Mouse (Mus musculus) hindbrain, embryonic 16.5 days (tissue): ENCODE data around the gene Fkbpl. TPM values are rescaled to one million over a fixed set of nuclear protein-coding genes. Genes with fewer than 3 reads are reported as not detected.

Experiments
- ATAC-seq: fragments of 200-750 bp; cut with Nextera tagmentation; 2 replicates; pipeline ENCODE4 v1.8.0; 2017; ENCODE audit warnings: moderate TSS enrichment, moderate library complexity
- H3K27ac ChIP-seq: fragments of 300-500 bp; sonication (generic); 2 replicates; pipeline ENCODE4 v1.5.1; 2014; ENCODE audit warnings: low read depth, mild to moderate bottlenecking, control low read depth, low read length, moderate library complexity
- H3K27me3 ChIP-seq: fragments of 300-500 bp; sonication (generic); replicated peaks from 2 replicates; pipeline ENCODE4 v1.6.1; 2014; ENCODE audit warnings: low read length; ENCODE audit not compliant: control insufficient read depth, insufficient read depth
- H3K36me3 ChIP-seq: fragments of 300-500 bp; sonication (generic); 2 replicates; pipeline ENCODE4 v1.6.1; 2014; ENCODE audit warnings: mild to moderate bottlenecking, low read length, moderate library complexity, mixed read lengths; ENCODE audit not compliant: control insufficient read depth, insufficient read depth
- H3K4me1 ChIP-seq: fragments of 300-500 bp; sonication (generic); 2 replicates; pipeline ENCODE4 v1.6.1; 2014; ENCODE audit warnings: low read depth, low read length; ENCODE audit not compliant: control insufficient read depth, insufficient read depth
- H3K4me2 ChIP-seq: fragments of 300-500 bp; sonication (generic); 2 replicates; pipeline ENCODE4 v1.6.1; 2014; ENCODE audit warnings: mild to moderate bottlenecking, low read length, control low read depth, moderate library complexity
- H3K4me3 ChIP-seq: fragments of 300-500 bp; sonication (generic); 2 replicates; pipeline ENCODE4 v1.5.1; 2014; ENCODE audit warnings: mild to moderate bottlenecking, low read length, control low read depth, moderate library complexity
- H3K9ac ChIP-seq: fragments of 300-500 bp; sonication (generic); 2 replicates; pipeline ENCODE4 v1.6.1; 2014; ENCODE audit warnings: low read depth, mild to moderate bottlenecking, control low read depth, low read length, moderate library complexity
- H3K9me3 ChIP-seq: fragments of 300-500 bp; sonication (generic); 2 replicates; pipeline ENCODE4 v1.6.1; 2014; ENCODE audit warnings: mild to moderate bottlenecking, low read length, moderate library complexity; ENCODE audit not compliant: control insufficient read depth
- WGBS: fragments of 180-500 bp; shearing (Covaris S2); extraction: QIAGEN DNeasy Blood & Tissue Kit; methylation state at CpG from one replicate; pipeline ENCODE4 v1.1.7; 2014; 5-methylcytosine and 5-hydroxymethylcytosine counted together
- polyA plus RNA-seq: library from polyadenylated mRNA; unstranded; fragments of >200 nt; fragmentation: Nextera tagmentation; extraction: Ambion mirVana; gene quantifications from 2 replicates; pipeline ENCODE4 v1.2.1, GENCODE M21; 2015

The Fkbpl gene
- polyA plus RNA-seq, 1 experiment from 2014 or later: 17.0 TPM

DNA sequence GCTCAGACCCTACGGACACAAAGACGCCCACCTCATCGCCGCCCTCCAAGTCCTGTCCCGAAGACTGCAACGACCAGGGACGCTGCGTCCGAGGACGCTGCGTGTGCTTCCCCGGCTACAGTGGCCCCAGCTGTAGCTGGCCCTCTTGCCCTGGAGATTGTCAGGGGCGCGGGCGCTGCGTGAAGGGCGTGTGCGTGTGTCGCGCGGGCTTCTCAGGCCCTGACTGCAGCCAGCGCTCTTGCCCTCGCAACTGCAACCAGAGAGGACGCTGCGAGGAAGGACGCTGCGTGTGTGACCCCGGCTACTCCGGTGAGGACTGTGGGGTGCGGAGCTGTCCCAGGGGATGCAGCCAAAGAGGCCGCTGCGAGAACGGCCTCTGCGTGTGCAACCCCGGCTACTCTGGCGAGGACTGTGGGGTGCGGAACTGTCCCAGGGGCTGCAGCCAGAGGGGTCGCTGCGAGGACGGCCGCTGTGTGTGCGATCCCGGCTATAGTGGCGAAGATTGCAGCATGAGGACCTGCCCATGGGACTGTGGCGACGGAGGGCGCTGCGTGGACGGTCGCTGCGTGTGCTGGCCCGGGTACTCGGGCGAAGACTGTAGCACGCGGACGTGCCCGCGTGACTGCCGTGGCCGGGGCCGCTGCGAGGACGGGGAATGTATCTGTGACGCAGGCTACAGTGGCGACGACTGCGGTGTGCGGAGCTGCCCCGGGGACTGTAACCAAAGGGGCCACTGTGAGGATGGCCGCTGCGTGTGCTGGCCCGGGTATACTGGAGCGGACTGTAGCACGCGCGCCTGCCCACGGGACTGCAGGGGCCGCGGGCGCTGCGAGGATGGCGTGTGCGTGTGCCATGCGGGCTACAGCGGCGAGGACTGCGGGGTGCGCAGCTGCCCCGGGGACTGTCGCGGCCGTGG, 26.8 kb downstream of the Fkbpl start:
- no peaks in the 10 kb centered on the region for H3K9me3 ChIP-seq
- H3K36me3 ChIP-seq: no peaks in the 10 kb centered on the region
- WGBS: 10% methylated on average over 86 of the region's 93 CpGs
- H3K27me3 ChIP-seq: peaks cover 43% of the 10 kb centered on the region
- no peak overlapping the region for H3K27ac ChIP-seq
- ATAC-seq: peak; percentile 55
- H3K4me1 ChIP-seq: peaks cover 14% of the 10 kb centered on the region
- H3K4me2 ChIP-seq: peak overlapping the region; percentile 64
- peak overlapping the region; percentile 44 for H3K4me3 ChIP-seq
- H3K9ac ChIP-seq: peak overlapping the region; percentile 54

DNA sequence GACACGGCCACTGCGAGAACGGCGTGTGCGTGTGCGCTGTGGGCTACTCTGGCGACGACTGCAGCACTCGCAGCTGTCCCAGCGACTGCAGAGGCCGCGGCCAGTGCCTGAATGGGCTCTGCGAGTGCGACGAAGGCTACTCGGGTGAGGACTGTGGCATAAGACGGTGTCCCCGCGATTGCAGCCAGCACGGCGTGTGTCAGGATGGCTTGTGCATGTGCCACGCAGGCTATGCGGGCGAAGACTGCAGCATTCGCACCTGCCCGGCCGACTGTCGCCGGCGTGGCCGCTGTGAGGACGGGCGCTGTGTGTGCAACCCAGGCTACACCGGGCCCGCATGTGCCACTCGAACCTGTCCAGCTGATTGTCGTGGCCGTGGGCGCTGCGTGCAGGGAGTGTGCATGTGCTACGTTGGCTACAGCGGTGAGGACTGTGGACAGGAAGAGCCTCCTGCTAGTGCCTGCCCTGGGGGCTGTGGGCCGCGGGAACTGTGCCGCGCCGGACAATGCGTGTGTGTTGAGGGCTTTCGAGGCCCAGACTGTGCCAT, 27.8 kb downstream of the Fkbpl start:
- peak overlapping the region; percentile 64 for H3K4me2 ChIP-seq
- H3K36me3 ChIP-seq: no peaks in the 10 kb centered on the region
- H3K27me3 ChIP-seq: peaks cover 43% of the 10 kb centered on the region
- peak overlapping the region; percentile 54 for H3K9ac ChIP-seq
- H3K27ac ChIP-seq: no peak overlapping the region
- ATAC-seq: peak; percentile 8; the same call in 1 of the 2 replicates
- H3K4me3 ChIP-seq: peak overlapping the region; percentile 44
- no peaks in the 10 kb centered on the region for H3K9me3 ChIP-seq
- 33% methylated on average over 49 of the region's 49 CpGs for WGBS
- peaks cover 14% of the 10 kb centered on the region for H3K4me1 ChIP-seq

DNA sequence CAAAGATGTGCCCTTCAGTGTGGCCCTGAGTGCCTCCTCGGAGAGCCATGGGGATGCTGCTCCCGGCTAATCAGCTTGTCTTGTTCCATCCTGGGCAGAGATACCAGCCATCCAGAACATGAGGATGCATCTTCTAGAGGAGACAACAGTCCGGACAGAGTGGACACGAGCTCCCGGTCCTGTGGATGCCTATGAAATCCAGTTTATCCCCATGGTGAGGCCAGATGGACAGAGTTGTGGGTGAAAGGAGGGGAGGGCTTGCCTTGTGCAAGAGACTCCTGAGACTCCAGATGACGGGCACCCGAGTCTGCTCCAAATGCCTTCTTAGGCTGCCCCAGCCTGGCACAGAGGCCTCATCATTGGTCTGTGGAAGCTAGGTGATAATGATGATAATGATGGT, 28.6 kb downstream of the Fkbpl start:
- Histone ChIP-seq H3K4me2 (no peak overlapping the region), H3K9ac (no peak overlapping the region), H3K4me1 (peaks cover 14% of the 10 kb centered on the region), H3K4me3 (no peak overlapping the region), H3K27me3 (peaks cover 43% of the 10 kb centered on the region), H3K36me3 (no peaks in the 10 kb centered on the region), H3K9me3 (no peaks in the 10 kb centered on the region), H3K27ac (no peak overlapping the region)
- 83% methylated on average over 7 of the region's 7 CpGs for WGBS
- no peak for ATAC-seq

DNA sequence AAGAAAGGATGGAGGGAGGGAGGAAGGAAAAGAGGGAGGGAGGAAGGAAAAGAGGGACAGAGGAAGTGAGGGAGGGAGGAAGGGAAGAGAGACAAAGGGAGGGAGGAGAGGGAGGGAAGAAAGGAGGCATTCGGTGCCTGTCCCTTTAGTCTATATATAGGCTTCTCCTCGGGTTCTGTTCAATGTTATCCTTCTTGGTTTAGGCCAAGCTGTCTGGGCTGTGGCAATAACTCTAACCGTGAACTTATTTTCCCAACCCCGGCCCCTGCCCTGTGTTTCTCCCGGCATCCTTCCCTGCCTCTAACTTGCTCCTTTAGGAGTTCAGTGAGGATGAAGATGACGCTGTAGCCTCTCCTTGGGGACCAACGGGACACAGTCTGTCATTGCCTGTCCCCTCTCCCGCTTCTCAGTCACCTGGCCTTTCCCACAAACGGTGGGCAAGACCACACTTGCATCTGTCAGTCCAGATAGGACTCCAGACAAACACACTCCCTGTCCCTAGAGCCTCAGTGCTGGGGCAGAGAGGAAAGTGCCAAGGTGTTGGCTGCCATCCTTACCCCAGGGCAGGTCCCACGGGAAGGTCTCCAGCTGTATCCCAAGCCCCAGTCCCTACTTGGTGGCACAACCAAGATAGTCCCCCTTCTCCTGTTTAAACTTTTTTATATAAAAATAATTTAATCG, 30.1 kb downstream of the Fkbpl start:
- ATAC-seq: no peak
- no peak overlapping the region for H3K27ac ChIP-seq
- no peaks in the 10 kb centered on the region for H3K9me3 ChIP-seq
- peaks cover 14% of the 10 kb centered on the region for H3K4me1 ChIP-seq
- H3K36me3 ChIP-seq: no peaks in the 10 kb centered on the region
- WGBS: 70% methylated on average over 11 of the region's 11 CpGs
- no peak overlapping the region for H3K4me2 ChIP-seq
- peaks cover 42% of the 10 kb centered on the region for H3K27me3 ChIP-seq
- no peak overlapping the region for H3K9ac ChIP-seq
- no peak overlapping the region for H3K4me3 ChIP-seq

DNA sequence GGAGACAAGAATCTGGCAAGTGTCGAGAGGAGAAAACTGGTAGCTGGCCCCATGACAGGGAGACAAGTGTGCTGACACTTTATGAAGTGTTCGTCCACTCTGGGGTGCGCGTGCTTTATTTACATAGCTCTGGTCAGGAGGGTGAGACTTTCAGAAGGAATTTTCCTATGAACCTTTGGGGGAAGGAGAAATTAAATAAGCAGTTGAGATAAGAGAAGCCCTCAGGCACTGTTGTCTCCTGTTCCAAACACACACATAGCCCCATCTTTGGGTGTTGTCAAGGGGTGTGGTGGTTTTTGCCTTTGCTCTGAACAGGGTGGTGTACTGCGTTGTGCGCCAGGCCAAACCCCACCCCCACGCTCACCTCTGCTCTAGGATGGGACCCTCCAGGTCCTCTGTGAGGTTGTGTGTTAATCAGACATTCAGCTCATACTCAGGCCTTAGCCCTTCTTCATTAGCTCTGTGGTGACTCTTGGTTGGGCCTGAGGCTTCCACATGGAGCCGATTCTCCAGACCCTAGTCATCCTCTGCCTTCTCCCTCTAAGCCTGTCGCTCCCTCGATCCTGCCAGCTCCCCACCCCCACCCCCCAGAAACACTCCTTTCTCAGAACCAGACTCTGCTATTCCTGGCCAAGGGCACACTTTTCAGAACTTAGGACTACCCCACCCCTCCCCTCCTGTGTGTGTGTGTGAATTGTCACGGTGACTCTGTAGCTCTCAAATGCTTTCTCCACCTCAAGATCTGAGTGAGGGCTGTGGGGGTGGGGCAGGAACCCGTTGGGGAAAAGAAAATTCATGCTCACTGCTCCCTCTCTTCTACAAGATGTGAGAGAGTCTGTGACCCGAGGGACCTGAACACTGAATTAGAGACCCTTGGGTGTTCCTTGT, 30.9 kb downstream of the Fkbpl start:
- H3K9me3 ChIP-seq: no peaks in the 10 kb centered on the region
- WGBS: 74% methylated on average over 13 of the region's 13 CpGs
- H3K4me2 ChIP-seq: no peak overlapping the region
- H3K27me3 ChIP-seq: peaks cover 35% of the 10 kb centered on the region
- H3K36me3 ChIP-seq: no peaks in the 10 kb centered on the region
- H3K4me1 ChIP-seq: peaks cover 14% of the 10 kb centered on the region
- no peak overlapping the region for H3K9ac ChIP-seq
- H3K4me3 ChIP-seq: no peak overlapping the region
- H3K27ac ChIP-seq: no peak overlapping the region
- ATAC-seq: no peak

DNA sequence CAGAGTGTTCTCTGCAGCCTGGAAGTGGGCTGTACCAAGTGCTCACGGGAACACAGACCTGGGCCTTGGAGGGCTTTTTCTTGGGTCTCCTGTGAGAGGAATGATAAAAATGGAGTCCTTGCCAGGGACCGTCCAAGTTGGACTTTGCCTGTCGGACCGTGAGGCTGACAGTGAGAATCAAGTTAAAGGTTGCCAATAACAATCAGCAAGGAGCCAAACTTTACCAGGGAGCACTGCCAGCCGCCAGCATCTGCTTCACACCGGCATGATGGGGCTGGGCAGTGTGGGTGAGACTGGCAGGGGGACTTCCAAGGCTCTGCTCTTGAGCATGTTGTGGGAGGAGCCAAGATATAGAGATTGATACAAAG, 31.5 kb downstream of the Fkbpl start:
- H3K9me3 ChIP-seq: no peaks in the 10 kb centered on the region
- H3K4me3 ChIP-seq: no peak overlapping the region
- H3K27ac ChIP-seq: no peak overlapping the region
- 75% methylated on average over 6 of the region's 6 CpGs for WGBS
- no peak for ATAC-seq
- no peak overlapping the region for H3K4me2 ChIP-seq
- H3K9ac ChIP-seq: no peak overlapping the region
- H3K36me3 ChIP-seq: no peaks in the 10 kb centered on the region
- H3K27me3 ChIP-seq: peaks cover 28% of the 10 kb centered on the region
- peaks cover 13% of the 10 kb centered on the region for H3K4me1 ChIP-seq

DNA sequence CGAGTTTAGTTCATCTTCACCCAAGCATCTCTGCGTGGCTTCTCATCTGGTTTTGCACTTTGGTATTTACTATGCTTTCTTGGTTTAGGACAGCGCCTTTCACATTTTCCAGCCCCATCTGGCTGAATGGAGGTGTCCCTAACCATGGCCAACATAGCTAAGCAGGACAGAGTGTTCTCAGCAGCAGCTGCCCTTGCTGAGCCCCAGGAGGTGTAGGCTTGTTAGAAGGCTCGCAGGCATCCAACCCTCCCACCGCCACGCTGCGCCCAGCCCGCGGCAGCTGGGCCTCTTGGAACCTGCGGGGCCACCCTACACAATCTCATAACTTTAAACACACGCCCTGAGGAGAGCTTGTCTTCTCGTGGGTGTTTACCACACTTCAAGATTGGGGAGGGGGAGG, 32.1 kb downstream of the Fkbpl start:
- no peak for ATAC-seq
- peaks cover 8% of the 10 kb centered on the region for H3K4me1 ChIP-seq
- H3K36me3 ChIP-seq: no peaks in the 10 kb centered on the region
- no peaks in the 10 kb centered on the region for H3K9me3 ChIP-seq
- H3K4me3 ChIP-seq: no peak overlapping the region
- H3K27ac ChIP-seq: no peak overlapping the region
- WGBS: 86% methylated on average over 12 of the region's 12 CpGs
- peaks cover 22% of the 10 kb centered on the region for H3K27me3 ChIP-seq
- H3K4me2 ChIP-seq: no peak overlapping the region
- H3K9ac ChIP-seq: no peak overlapping the region

DNA sequence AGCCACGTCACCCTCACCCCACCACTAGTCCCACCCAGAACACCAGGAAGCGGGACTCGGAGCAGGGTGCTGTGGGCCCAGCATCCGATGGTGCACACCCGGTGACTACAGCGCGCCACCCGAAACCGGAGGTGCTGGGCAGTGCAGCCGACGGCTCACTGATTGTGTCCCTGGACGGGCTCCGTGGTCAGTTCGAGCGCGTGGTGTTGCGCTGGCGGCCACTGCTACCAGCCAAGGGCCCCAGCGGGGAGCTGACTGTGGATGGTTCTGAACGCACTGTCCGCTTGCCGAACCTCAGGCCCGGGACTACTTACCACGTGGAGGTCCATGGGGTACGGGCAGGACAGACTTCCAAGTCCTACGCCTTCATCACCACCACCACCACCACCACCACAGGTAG, 35.6 kb downstream of the Fkbpl start:
- 86% methylated on average over 26 of the region's 26 CpGs for WGBS

More for the DNA sequence above, 35.6 kb downstream of the Fkbpl start:
- Histone ChIP-seq H3K4me3 (no peak overlapping the region), H3K27me3 (no peaks in the 10 kb centered on the region), H3K9me3 (no peaks in the 10 kb centered on the region), H3K4me2 (no peak overlapping the region), H3K4me1 (no peaks in the 10 kb centered on the region), H3K36me3 (no peaks in the 10 kb centered on the region), H3K9ac (no peak overlapping the region), H3K27ac (no peak overlapping the region)
- ATAC-seq: no peak
